Mouse (Mus musculus) liver, embryonic 14.5 days (tissue): ENCODE results near the gene Chad.

Experiments
- CTCF ChIP-seq: IDR thresholded peaks from 2 replicates; pipeline ENCODE4 v1.5.1; 2016; ENCODE audit warnings: antibody characterized with exemption, low read depth, control low read depth
- EP300 ChIP-seq: IDR thresholded peaks from 2 replicates; pipeline ENCODE4 v1.6.1; 2016; ENCODE audit warnings: antibody characterized with exemption, low read depth

GRCm38 (mm10) chr11:94615494-94615893 is 50.6 kb downstream of the Chad start:
- TF ChIP-seq CTCF (no peak), EP300 (no peak)
